Mouse (Mus musculus) heart, postnatal 0 days (tissue): ENCODE results near the gene Prkg1.

ENCODE experiments used
- CTCF ChIP-seq: IDR thresholded peaks from 2 replicates; pipeline ENCODE4 v1.5.1; 2016; ENCODE audit warnings: antibody characterized with exemption, control low read depth, low read depth
- EP300 ChIP-seq: IDR thresholded peaks from 2 replicates; pipeline ENCODE4 v1.6.1; 2016; ENCODE audit warnings: antibody characterized with exemption, low read depth

DNA sequence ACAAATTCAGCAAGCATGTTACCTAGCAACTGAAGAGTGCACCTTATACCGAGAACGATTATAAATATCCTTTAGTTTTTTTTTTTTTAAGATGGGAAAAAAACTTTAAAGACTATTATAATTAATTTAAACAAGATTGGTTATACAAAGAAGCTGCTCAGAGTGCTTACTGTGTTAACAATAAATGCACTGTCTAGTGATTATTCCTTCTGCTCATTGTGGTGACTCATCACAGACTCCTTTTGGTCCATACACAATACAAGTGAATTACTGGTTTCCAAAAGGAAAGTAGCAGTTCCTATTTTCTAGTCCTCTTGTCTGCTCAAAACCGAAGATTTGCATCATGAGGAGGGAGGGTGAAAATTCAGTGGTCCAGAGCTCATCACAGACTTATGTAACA, 618.7 kb downstream of the Prkg1 start:
- TF ChIP-seq CTCF: no peak
- no peak for TF ChIP-seq EP300
